Mouse (Mus musculus) stomach, postnatal 0 days (tissue): Measurements from ENCODE around the gene Tnr. TPM values are rescaled to one million over a fixed set of nuclear protein-coding genes. Genes with fewer than 3 reads are reported as not detected.
A peak's percentile ranks its signal among the peaks of the same experiment; 100 is the strongest.

Experiments
- ATAC-seq: fragments of 200-750 bp; cut with Nextera tagmentation; 2 replicates; pipeline ENCODE4 v1.8.0; 2017; ENCODE audit not compliant: low FRiP score, low TSS enrichment
- DNase-seq: peaks from one replicate; pipeline ENCODE4 v3.0.0-alpha.2; 2016; ENCODE audit warnings: low spot score
- H3K27ac ChIP-seq: fragments of 300-500 bp; sonication (generic); replicated peaks from 2 replicates; pipeline ENCODE4 v1.5.1; 2014; ENCODE audit warnings: mild to moderate bottlenecking, control low read depth
- H3K27me3 ChIP-seq: fragments of 300-500 bp; sonication (generic); 2 replicates; pipeline ENCODE4 v1.6.1; 2014; ENCODE audit warnings: low read length; ENCODE audit not compliant: control insufficient read depth, insufficient read depth
- H3K36me3 ChIP-seq: fragments of 300-500 bp; sonication (generic); 2 replicates; pipeline ENCODE4 v1.6.1; 2014; ENCODE audit warnings: low read length, mixed read lengths; ENCODE audit not compliant: control insufficient read depth, insufficient read depth
- H3K4me1 ChIP-seq: fragments of 300-500 bp; sonication (generic); replicated peaks from 2 replicates; pipeline ENCODE4 v1.6.1; 2014; ENCODE audit warnings: antibody characterized with exemption; ENCODE audit not compliant: control insufficient read depth, insufficient read depth
- H3K4me2 ChIP-seq: fragments of 300-500 bp; sonication (generic); replicated peaks from 2 replicates; pipeline ENCODE4 v1.6.1; 2014; ENCODE audit warnings: low read depth, mild to moderate bottlenecking, control low read depth, moderate library complexity
- H3K4me3 ChIP-seq: fragments of 300-500 bp; sonication (generic); 2 replicates; pipeline ENCODE4 v1.5.1; 2014; ENCODE audit warnings: low read depth, low read length, control low read depth
- H3K9ac ChIP-seq: fragments of 300-500 bp; sonication (generic); 2 replicates; pipeline ENCODE4 v1.6.1; 2014; ENCODE audit warnings: mild to moderate bottlenecking, low read length, control low read depth, mixed read lengths
- H3K9me3 ChIP-seq: fragments of 300-500 bp; sonication (generic); 2 replicates; pipeline ENCODE4 v1.6.1; 2016; ENCODE audit warnings: low read length; ENCODE audit not compliant: control insufficient read depth
- CTCF ChIP-seq: IDR thresholded peaks from 2 replicates; pipeline ENCODE4 v1.5.1; 2016; ENCODE audit warnings: antibody characterized with exemption, low read depth, mild to moderate bottlenecking, moderate library complexity
- EP300 ChIP-seq: optimal IDR thresholded peaks from 2 replicates; pipeline ENCODE3; 2016; ENCODE audit warnings: antibody characterized with exemption
- WGBS: fragments of 180-500 bp; shearing (Covaris S2); extraction: QIAGEN DNeasy Blood & Tissue Kit; methylation state at CpG from one replicate; pipeline ENCODE4 v1.1.7; 2014; 5-methylcytosine and 5-hydroxymethylcytosine counted together
- polyA plus RNA-seq: library from polyadenylated mRNA; unstranded; fragments of >200 nt; fragmentation: Nextera tagmentation; extraction: Ambion mirVana; gene quantifications from 2 replicates; pipeline ENCODE4 v1.2.1, GENCODE M21; 2015

Tnr gene
- polyA plus RNA-seq, 1 experiment from 2014 or later = 0.10 TPM

DNA sequence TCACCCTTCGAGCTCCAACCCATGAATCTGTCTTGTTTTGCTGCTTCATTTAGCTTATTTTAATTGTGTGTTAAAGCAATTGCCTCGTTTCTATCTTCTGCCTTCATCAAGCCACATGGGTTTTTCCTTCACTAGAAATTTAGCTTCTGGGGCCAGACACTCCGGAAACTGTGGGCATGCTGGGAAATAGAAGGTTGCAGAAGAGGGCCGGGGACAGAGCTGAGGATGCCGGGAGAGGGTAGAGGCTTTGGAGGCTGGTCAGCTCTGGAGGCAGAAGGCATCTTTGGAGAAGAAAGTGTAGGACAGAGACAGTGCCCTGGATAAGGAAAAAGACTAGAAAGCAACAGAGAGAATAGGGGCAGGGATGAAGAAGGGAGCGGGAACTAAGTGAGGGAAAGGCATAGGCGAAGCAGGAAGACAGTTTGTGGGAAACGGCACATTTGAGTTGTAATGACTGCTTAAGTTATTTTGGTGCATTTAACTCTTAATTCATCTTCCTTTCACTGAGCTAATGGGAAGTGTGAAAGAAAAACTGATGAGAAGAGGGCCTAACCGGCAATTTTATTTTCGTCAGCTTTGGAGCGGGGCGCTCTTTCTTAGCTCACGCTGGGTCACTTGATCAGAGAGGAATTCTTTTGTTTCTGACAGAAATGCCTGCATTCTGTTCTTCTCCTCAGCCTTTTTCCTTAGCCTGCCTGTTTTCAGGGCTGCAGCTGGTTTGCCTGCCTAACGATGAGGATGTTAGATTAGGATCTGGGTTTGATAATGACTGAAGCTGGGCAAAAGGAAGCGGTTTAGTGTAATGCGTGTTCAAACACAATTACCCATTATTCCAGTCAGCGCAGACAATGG lies 28.2 kb downstream of the Tnr start:
- DNase-seq (no peak), ATAC-seq (no peak)
- Histone ChIP-seq H3K4me1 (no peaks in the 10 kb centered on the region), H3K36me3 (no peaks in the 10 kb centered on the region), H3K4me3 (no peak overlapping the region), H3K27me3 (no peaks in the 10 kb centered on the region), H3K9me3 (no peaks in the 10 kb centered on the region), H3K9ac (no peak overlapping the region), H3K27ac (no peak overlapping the region), H3K4me2 (no peak overlapping the region)
- TF ChIP-seq CTCF (no peak), EP300 (no peak)
- WGBS = 49% methylated on average over 17 of the region's 17 CpGs

DNA sequence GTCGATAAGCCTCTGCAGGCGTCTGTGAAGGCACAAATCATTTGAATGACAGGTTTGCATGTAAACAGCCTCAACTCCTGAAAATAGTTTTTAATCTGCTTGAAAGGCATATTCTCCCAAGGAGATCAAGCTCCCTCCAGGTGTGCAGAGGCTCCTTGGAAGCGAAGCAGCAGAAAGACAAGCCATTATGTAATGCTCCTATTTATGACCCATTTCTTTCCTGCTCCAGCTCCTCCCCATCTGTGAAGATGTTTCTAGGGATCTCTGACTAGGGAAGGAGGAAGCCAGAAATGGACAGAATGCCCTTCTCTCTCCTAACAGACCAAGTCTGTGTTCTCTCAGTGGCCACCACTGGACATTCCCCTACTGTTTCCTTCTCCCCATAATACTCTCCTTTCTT lies 38.0 kb downstream of the Tnr start:
- Histone ChIP-seq H3K4me1 (no peaks in the 10 kb centered on the region), H3K36me3 (no peaks in the 10 kb centered on the region), H3K9me3 (no peaks in the 10 kb centered on the region), H3K4me3 (no peak overlapping the region), H3K9ac (no peak overlapping the region), H3K4me2 (no peak overlapping the region), H3K27me3 (no peaks in the 10 kb centered on the region), H3K27ac (no peak overlapping the region)
- TF ChIP-seq EP300 (no peak), CTCF (no peak)
- ATAC-seq = no peak
- WGBS = 53% methylated on average over 3 of the region's 3 CpGs
- no peak for DNase-seq

DNA sequence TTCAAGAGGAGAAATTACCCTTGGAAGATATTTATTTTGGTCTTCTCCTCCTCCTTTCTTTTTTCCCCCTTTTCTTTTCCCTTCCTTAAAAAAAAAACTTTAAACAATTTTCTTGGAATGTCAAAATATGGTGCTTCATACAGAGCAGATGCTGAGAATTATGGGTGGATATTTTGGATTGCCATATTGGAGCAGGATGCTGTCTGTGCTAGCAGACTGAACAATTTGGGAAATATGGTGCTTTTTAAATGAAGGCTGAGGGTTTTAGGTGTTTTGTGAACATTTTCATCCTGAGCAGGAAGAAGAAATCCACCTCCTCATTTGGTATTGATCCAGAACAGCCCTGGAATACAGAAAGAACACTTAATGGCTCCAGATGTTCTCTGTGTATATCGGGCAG lies 41.6 kb downstream of the Tnr start:
- DNase-seq = no peak
- H3K36me3 ChIP-seq = no peaks in the 10 kb centered on the region
- H3K4me3 ChIP-seq = no peak overlapping the region
- no peaks in the 10 kb centered on the region for H3K9me3 ChIP-seq
- H3K9ac ChIP-seq = no peak overlapping the region
- H3K4me2 ChIP-seq = no peak overlapping the region
- no peak for TF ChIP-seq EP300
- no peak for TF ChIP-seq CTCF
- H3K27ac ChIP-seq = no peak overlapping the region
- 78% methylated on average over 1 of the region's 1 CpGs for WGBS
- H3K27me3 ChIP-seq = no peaks in the 10 kb centered on the region
- no peaks in the 10 kb centered on the region for H3K4me1 ChIP-seq
- ATAC-seq = no peak

DNA sequence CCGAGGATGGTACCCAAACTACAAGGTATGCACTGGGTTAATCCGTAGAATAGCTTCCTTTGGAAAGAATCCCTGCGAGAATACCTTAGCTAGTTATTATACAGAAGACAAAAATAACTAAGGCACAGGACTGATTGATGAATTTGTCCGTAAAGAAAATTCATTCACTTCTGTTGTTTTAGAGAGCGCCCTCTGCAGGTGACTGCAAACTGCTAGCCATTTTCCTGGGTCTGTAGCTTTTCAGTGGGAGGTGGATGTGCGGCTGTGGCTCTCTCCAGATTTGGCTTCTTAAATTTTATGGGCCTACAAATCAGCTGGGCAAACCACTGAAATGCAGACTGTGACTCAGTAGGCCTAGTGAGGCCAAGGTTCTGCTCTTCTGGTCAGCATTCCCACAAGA lies 42.5 kb downstream of the Tnr start:
- no peak overlapping the region for H3K9ac ChIP-seq
- H3K27ac ChIP-seq = no peak overlapping the region
- no peaks in the 10 kb centered on the region for H3K27me3 ChIP-seq
- peak; percentile 30 for TF ChIP-seq CTCF
- TF ChIP-seq EP300 = no peak
- ATAC-seq (no peak), DNase-seq (no peak)
- WGBS = 78% methylated on average over 6 of the region's 6 CpGs
- H3K4me1 ChIP-seq = no peaks in the 10 kb centered on the region
- no peak overlapping the region for H3K4me3 ChIP-seq
- no peaks in the 10 kb centered on the region for H3K36me3 ChIP-seq
- H3K9me3 ChIP-seq = no peaks in the 10 kb centered on the region
- no peak overlapping the region for H3K4me2 ChIP-seq

DNA sequence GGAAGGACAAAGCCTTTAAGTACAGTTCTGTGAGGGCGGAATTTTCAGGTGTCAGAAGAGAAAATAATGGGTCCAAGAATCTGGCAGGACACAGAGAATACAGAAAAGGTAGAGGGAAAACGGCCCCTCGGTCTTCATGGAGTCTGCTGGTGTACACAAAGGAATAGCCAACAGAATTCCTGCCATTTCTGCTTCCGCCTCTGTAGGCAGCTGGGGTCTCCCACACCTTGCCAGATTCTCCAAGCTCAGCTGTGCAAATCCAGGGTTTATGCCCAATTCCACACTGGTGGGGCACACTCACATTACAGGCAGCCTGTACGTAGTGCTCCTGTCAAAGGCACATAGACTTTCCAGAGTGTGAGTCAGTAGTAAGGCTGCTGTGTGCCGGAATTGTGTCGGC lies 43.6 kb downstream of the Tnr start:
- 60% methylated on average over 7 of the region's 7 CpGs for WGBS
- TF ChIP-seq CTCF (no peak), EP300 (no peak)
- Histone ChIP-seq H3K4me3 (no peak overlapping the region), H3K27ac (no peak overlapping the region), H3K4me2 (no peak overlapping the region), H3K27me3 (no peaks in the 10 kb centered on the region), H3K4me1 (no peaks in the 10 kb centered on the region), H3K9ac (no peak overlapping the region), H3K36me3 (no peaks in the 10 kb centered on the region), H3K9me3 (no peaks in the 10 kb centered on the region)
- DNase-seq (no peak), ATAC-seq (no peak)

DNA sequence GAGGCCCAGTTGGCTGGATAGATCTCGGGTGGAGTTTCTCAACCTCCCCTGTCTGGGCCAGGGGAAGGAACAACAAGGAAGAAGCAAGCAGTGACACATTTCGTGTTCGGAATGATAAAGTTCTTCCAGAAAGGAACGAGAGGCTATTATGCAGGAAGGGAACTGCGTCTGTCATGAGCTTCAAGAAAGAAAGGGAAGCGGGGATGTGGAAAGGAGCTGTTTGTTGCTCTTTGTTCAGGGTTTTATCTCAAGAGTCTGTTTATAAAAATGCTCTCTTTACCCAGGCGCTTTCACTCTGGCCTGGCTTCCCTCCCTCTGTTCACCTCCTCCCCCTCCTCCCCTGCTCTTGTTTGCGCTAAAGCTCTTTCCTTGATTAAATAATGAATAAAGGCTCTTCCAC lies 46.7 kb downstream of the Tnr start:
- H3K4me3 ChIP-seq = no peak overlapping the region
- no peaks in the 10 kb centered on the region for H3K36me3 ChIP-seq
- no peak for TF ChIP-seq CTCF
- TF ChIP-seq EP300 = no peak
- no peak overlapping the region for H3K27ac ChIP-seq
- H3K27me3 ChIP-seq = no peaks in the 10 kb centered on the region
- no peak overlapping the region for H3K4me2 ChIP-seq
- H3K9me3 ChIP-seq = no peaks in the 10 kb centered on the region
- no peak for ATAC-seq
- no peak overlapping the region for H3K9ac ChIP-seq
- no peak for DNase-seq
- no peaks in the 10 kb centered on the region for H3K4me1 ChIP-seq
- WGBS = 13% methylated on average over 8 of the region's 8 CpGs
